Mouse (Mus musculus) forebrain, embryonic 11.5 days (tissue): ENCODE results near the gene Crygd. TPM values are rescaled to one million over a fixed set of nuclear protein-coding genes. Genes with fewer than 3 reads are reported as not detected.

Experiments used
- ATAC-seq: fragments of 200-750 bp; cut with Nextera tagmentation; replicated peaks from 2 replicates; pipeline ENCODE4 v1.8.0; 2017; ENCODE audit warnings: moderate TSS enrichment; ENCODE audit not compliant: low FRiP score
- DNase-seq: peaks from one replicate; pipeline ENCODE4 v3.0.0-alpha.2; 2017; ENCODE audit warnings: low spot score
- H3K27ac ChIP-seq: fragments of 300-500 bp; sonication (generic); 2 replicates; pipeline ENCODE4 v1.5.1; 2014; ENCODE audit warnings: low read depth, low read length
- H3K27me3 ChIP-seq: fragments of 300-500 bp; sonication (generic); 2 replicates; pipeline ENCODE4 v1.6.1; 2014; ENCODE audit warnings: mild to moderate bottlenecking, low read length, mixed read lengths; ENCODE audit not compliant: control insufficient read depth, insufficient read depth
- H3K36me3 ChIP-seq: fragments of 300-500 bp; sonication (generic); 2 replicates; pipeline ENCODE4 v1.6.1; 2014; ENCODE audit warnings: mild to moderate bottlenecking, low read length, moderate library complexity, mixed read lengths; ENCODE audit not compliant: control insufficient read depth, insufficient read depth
- H3K4me1 ChIP-seq: fragments of 300-500 bp; sonication (generic); replicated peaks from 2 replicates; pipeline ENCODE4 v1.6.1; 2014; ENCODE audit warnings: low read length, mixed read lengths; ENCODE audit not compliant: control insufficient read depth, insufficient read depth
- H3K4me2 ChIP-seq: fragments of 300-500 bp; sonication (generic); 2 replicates; pipeline ENCODE4 v1.6.1; 2014; ENCODE audit warnings: low read depth, mild to moderate bottlenecking, low read length, moderate library complexity, mixed read lengths; ENCODE audit not compliant: severe bottlenecking
- H3K4me3 ChIP-seq: fragments of 300-500 bp; sonication (generic); 2 replicates; pipeline ENCODE4 v1.5.1; 2014; ENCODE audit warnings: low read depth, low read length
- H3K9ac ChIP-seq: fragments of 300-500 bp; sonication (generic); 2 replicates; pipeline ENCODE4 v1.6.1; 2014; ENCODE audit warnings: low read length
- H3K9me3 ChIP-seq: fragments of 300-500 bp; sonication (generic); 2 replicates; pipeline ENCODE4 v1.6.1; 2016; ENCODE audit warnings: low read length, mixed read lengths; ENCODE audit not compliant: control insufficient read depth
- WGBS: fragments of 180-500 bp; shearing (Covaris S2); extraction: QIAGEN DNeasy Blood & Tissue Kit; methylation state at CpG from one replicate; pipeline ENCODE4 v1.1.7; 2014; 5-methylcytosine and 5-hydroxymethylcytosine counted together
- polyA plus RNA-seq: library from polyadenylated mRNA; unstranded; fragments of >200 nt; fragmentation: Nextera tagmentation; extraction: Ambion mirVana; gene quantifications from 2 replicates; pipeline ENCODE4 v1.2.1, GENCODE M21; 2014

Crygd gene
- not detected in 2 replicates for polyA plus RNA-seq

DNA sequence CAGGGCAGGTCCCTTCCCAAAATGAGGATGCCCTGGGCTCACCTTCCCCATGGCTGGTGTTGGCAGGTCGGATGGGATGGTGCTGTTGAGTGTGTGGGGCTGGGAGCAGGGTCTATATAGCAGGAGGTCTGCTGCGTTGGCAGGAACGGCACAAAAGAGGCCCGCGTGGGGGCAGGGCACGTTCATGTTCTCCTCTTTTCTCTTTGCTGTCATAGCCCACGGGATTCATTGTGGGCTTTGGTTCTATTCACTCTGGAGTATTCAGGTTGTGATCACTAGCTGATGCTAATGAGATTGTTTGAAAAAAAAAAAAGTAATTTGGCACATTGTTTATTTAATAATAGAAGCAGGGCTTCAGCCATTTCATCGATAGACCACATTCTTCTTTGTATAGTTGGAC is at the start of gene Crygd:
Gene Crygd (minus strand): TSS at position 101 of the 400 bp plus-strand sequence.
- H3K27ac ChIP-seq: no peak within 1 kb of the TSS
- 57% methylated on average over 8 of the region's 8 CpGs for WGBS
- H3K27me3 ChIP-seq: no peaks in the 10 kb centered on the region
- ATAC-seq: no peak
- no peaks in the 10 kb centered on the region for H3K4me1 ChIP-seq
- no peak for DNase-seq
- no peak within 1 kb of the TSS for H3K4me3 ChIP-seq
- no peaks in the 10 kb centered on the region for H3K9me3 ChIP-seq
- no peak within 1 kb of the TSS for H3K9ac ChIP-seq
- no peak within 1 kb of the TSS for H3K4me2 ChIP-seq
- H3K36me3 ChIP-seq: no peaks in the 10 kb centered on the region

DNA sequence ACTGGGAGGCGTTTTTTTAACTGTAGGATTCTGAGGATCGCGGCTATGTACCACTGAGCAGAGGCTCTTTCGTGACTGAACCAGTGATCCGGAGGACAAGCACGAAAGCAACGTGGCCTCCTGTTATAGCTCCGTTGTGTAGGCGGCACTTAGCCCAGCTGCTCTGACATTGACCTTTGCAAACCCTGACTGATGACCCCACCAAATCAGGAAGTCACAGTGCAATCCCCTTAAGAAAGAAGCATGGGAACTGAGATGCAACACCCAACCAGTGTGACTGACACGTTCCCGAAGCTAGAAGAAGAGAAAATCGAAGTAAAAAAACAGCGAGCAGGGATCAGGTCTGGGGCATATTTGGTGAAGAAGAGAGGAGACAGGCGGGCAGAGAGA is 49.5 kb upstream of the Crygd start:
- H3K9me3 ChIP-seq: no peaks in the 10 kb centered on the region
- H3K4me1 ChIP-seq: no peaks in the 10 kb centered on the region
- H3K4me2 ChIP-seq: no peak overlapping the region
- H3K27me3 ChIP-seq: no peaks in the 10 kb centered on the region
- DNase-seq: no peak
- ATAC-seq: no peak
- WGBS: 71% methylated on average over 14 of the region's 14 CpGs
- no peaks in the 10 kb centered on the region for H3K36me3 ChIP-seq
- no peak overlapping the region for H3K27ac ChIP-seq
- H3K9ac ChIP-seq: no peak overlapping the region
- no peak overlapping the region for H3K4me3 ChIP-seq

DNA sequence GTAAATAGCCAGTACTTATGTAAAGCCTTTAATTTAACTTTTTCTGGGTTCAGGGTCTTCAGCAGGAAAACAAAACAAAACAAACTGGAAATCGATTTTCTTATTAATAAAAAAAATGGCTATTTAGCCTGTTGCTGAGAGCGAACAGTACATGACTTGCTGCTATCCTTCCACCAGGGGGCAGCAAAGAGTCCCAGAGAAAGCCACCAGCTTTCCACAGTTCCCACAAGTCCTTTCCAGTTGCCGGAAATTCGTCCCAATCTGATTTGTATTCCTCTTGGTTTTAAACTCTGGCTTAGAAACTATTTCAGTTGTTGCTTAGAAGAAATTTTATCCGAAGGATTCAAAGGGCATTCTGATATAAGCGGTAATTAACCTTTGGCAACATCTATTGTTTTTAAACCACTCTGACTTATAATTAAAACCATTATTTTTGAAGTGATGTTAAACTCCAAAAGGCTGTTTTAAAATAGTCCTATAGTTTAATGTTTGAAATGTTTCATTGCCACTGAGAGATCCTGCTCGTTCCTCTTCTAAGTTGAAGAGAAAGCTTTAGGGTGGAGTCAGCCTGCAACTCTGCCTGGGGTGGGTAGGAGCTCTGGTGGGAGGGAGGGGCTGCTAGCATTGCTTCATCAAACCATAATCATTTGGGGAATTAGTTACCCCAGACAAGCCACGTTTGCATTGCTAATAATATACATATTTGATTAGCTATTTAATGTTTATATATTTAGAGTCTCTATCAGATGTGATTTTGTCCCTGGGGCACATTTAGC is 49.0 kb upstream of the Crygd start:
- H3K4me3 ChIP-seq: no peak overlapping the region
- H3K36me3 ChIP-seq: no peaks in the 10 kb centered on the region
- no peaks in the 10 kb centered on the region for H3K9me3 ChIP-seq
- no peak overlapping the region for H3K9ac ChIP-seq
- no peak overlapping the region for H3K27ac ChIP-seq
- H3K27me3 ChIP-seq: no peaks in the 10 kb centered on the region
- 18% methylated on average over 8 of the region's 8 CpGs for WGBS
- DNase-seq (peak; percentile 88), ATAC-seq (peak; percentile 65; the same call in 1 of the 2 replicates)
- H3K4me1 ChIP-seq: no peaks in the 10 kb centered on the region
- no peak overlapping the region for H3K4me2 ChIP-seq

DNA sequence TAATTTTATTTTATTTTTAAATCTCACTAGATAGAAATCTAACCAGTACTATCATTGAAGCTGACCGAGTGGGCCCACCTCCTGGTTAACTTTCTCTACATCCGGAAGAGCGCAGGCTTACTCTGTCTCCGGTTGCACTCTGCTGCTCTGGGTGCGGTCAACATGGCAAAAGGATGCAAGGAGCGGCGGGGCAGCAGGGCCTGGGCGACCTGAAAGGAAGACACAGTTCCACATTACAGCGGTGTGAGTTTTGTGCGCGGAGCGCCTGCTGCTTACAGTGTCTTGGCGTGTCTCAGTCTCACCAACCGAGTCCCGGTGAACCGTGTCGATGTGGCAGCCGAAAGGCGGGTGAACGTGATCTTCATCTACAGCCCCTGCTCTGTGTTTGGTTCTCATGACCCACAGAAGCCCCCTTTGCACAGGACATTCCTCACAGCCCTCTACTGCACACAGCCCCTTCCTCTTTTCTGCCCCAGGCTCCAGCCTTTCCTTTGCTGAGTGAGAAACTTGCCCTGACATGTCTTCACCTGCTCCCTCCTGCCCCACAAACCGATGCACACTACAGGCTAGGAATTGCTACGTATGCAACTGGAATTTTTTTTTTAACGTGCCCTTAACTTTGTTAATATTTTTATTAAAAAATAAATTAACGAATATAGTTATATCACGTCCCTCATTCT is 46.6 kb upstream of the Crygd start:
- Histone ChIP-seq H3K36me3 (no peaks in the 10 kb centered on the region), H3K27ac (no peak overlapping the region), H3K4me3 (no peak overlapping the region), H3K4me2 (no peak overlapping the region), H3K27me3 (no peaks in the 10 kb centered on the region), H3K9me3 (no peaks in the 10 kb centered on the region), H3K4me1 (no peaks in the 10 kb centered on the region), H3K9ac (no peak overlapping the region)
- WGBS: 79% methylated on average over 25 of the region's 25 CpGs
- DNase-seq: no peak
- ATAC-seq: no peak

DNA sequence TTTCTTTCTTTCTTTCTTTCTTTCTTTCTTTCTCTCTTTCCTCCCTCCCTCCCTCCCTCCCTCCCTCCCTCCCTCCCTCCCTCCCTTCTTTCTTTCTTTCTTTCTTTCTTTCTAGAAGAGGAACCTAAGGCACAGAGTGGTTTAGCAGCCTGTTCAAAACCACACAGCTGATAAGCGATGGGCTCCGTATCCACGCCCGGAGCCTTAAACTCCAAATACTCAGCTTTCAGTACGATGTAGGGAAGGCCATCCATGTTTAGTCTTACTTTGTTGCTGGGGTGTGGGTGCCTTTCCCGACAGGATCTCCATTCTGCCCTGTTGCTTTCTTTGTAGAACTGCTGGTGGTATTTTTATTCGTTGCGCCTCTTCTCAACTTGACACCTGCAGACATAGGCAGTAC is 45.9 kb upstream of the Crygd start:
- WGBS: 91% methylated on average over 8 of the region's 8 CpGs
- Histone ChIP-seq H3K4me3 (no peak overlapping the region), H3K9me3 (no peaks in the 10 kb centered on the region), H3K27ac (no peak overlapping the region), H3K9ac (no peak overlapping the region), H3K4me2 (no peak overlapping the region), H3K27me3 (no peaks in the 10 kb centered on the region), H3K4me1 (no peaks in the 10 kb centered on the region), H3K36me3 (no peaks in the 10 kb centered on the region)
- DNase-seq (no peak), ATAC-seq (no peak)

DNA sequence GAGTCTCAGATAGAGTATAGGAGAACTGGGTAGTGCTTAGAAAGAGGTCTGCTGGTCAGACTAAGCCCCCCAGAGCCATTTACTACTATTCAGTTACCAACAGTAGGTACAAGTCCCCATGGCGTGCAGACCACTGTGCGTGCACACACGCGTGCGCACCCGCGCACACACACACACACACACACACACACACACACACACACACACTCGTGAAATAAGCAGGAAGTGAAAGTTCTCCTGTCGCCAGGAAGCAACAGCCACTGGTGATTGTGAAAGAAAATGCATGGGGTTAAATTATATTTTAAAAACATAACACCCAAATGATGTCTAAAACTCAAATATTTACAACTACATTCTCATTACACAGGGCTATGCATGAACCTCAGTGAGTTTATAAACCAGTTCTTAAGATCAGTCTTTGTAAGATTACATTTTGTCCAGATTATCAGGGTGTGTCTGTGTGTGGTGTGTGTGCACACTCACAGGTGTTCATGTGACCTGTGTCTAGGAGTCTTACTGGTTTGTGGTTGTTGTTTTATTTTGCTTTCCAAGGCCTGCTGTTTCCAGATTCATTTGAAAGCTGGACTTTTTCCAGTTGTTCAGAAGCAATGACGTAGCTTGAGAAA is 44.5 kb upstream of the Crygd start:
- Histone ChIP-seq H3K9me3 (no peaks in the 10 kb centered on the region), H3K27me3 (no peaks in the 10 kb centered on the region), H3K4me2 (no peak overlapping the region), H3K27ac (no peak overlapping the region), H3K4me1 (no peaks in the 10 kb centered on the region), H3K36me3 (no peaks in the 10 kb centered on the region), H3K4me3 (no peak overlapping the region), H3K9ac (no peak overlapping the region)
- DNase-seq (no peak), ATAC-seq (no peak)
- 91% methylated on average over 10 of the region's 10 CpGs for WGBS

DNA sequence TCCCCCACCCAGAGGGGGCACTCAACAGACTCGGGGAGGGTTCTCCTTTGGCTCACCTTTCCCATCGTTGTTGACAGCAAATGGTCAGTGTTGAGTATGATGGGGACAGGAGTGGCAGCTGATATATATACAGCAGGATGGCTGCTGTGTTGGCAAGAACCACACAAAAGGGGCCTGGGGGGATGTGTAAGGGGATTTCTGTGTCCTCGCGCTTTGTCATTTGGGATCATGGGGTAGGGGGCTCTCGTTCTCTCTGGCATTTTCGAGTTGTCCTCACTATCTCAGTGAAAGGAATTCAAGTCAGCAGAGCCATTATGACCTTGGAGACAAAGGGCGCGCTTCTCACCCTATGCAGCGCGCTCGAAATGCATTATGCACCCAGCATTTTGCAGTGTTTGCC is 40.0 kb upstream of the Crygd start, which contains the start of gene Cryga:
Gene Cryga (minus strand): TSS at position 101 of the 400 bp plus-strand sequence.
- 87% methylated on average over 11 of the region's 11 CpGs for WGBS
- no peak for DNase-seq
- no peak within 1 kb of the TSS for H3K27ac ChIP-seq

DNA sequence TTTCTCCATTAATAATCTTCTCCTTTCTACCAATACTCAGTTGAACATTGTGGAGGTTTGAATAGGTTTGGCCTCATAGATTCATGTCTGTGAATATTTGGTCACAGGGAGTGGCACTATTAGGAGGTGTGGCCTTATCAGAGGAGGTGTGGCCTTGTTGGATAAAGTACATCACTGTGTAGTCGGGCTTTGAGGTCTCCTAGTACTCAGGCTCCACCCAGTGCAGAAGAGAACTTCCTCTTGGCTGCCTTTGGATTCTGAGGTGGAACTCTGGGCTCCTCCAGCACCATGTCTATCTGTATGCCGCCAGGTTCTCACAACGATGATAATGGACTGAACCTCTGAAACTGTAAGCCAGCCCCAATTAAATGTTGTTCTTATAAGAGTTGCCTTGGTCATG is 33.7 kb upstream of the Crygd start:
- ATAC-seq (no peak), DNase-seq (no peak)
- no peak overlapping the region for H3K4me3 ChIP-seq
- no peaks in the 10 kb centered on the region for H3K27me3 ChIP-seq
- no peaks in the 10 kb centered on the region for H3K36me3 ChIP-seq
- H3K4me1 ChIP-seq: no peaks in the 10 kb centered on the region
- no peak overlapping the region for H3K9ac ChIP-seq
- H3K4me2 ChIP-seq: no peak overlapping the region
- H3K9me3 ChIP-seq: no peaks in the 10 kb centered on the region
- WGBS: 84% methylated on average over 3 of the region's 3 CpGs
- H3K27ac ChIP-seq: no peak overlapping the region

More for the DNA sequence above, 40.0 kb upstream of the Crygd start, which contains the start of gene Cryga:
- no peaks in the 10 kb centered on the region for H3K9me3 ChIP-seq
- no peak within 1 kb of the TSS for H3K4me2 ChIP-seq
- ATAC-seq: no peak
- no peaks in the 10 kb centered on the region for H3K4me1 ChIP-seq
- no peak within 1 kb of the TSS for H3K9ac ChIP-seq
- H3K36me3 ChIP-seq: no peaks in the 10 kb centered on the region
- no peaks in the 10 kb centered on the region for H3K27me3 ChIP-seq
- no peak within 1 kb of the TSS for H3K4me3 ChIP-seq
